Mouse (Mus musculus) myocyte (in vitro differentiated cells): ENCODE results near the gene Trim67. TPM values are rescaled to one million over a fixed set of nuclear protein-coding genes. Genes with fewer than 3 reads are reported as not detected.

Experiments
- H3K27me3 ChIP-seq: one replicate; pipeline ENCODE4 v1.6.1; 2011; ENCODE audit not compliant: control insufficient read depth, insufficient read depth, insufficient read length
- H3K36me3 ChIP-seq: one replicate; pipeline ENCODE4 v1.6.1; 2011; ENCODE audit not compliant: control insufficient read depth, insufficient read depth
- H3K4me2 ChIP-seq: one replicate; pipeline ENCODE4 v1.6.1; 2011; ENCODE audit warnings: low read depth, control low read depth
- H3K4me3 ChIP-seq: one replicate; pipeline ENCODE4 v1.5.1; 2011; ENCODE audit warnings: mild to moderate bottlenecking, control low read depth, moderate library complexity
- H3K79me2 ChIP-seq: one replicate; pipeline ENCODE4 v1.6.1; 2011; ENCODE audit not compliant: control insufficient read depth, insufficient read depth
- H3ac ChIP-seq: one replicate; pipeline ENCODE4 v1.6.1; 2011; ENCODE audit not compliant: control insufficient read depth, insufficient read length
- CEBPB ChIP-seq: IDR thresholded peaks from 2 replicates; pipeline ENCODE4 v1.6.1; 2011; ENCODE audit warnings: mild to moderate bottlenecking, moderate library complexity; ENCODE audit not compliant: poor library complexity, insufficient read depth, severe bottlenecking
- E2F4 ChIP-seq: IDR thresholded peaks from one replicate; pipeline ENCODE4 v1.6.1; 2011; ENCODE audit warnings: mild to moderate bottlenecking, control low read depth, moderate library complexity; ENCODE audit not compliant: insufficient read depth
- MAX ChIP-seq: IDR thresholded peaks from one replicate; pipeline ENCODE4 v1.6.1; 2011; ENCODE audit warnings: low read depth, mild to moderate bottlenecking, control low read depth
- MYOD1 ChIP-seq, 3 experiments: IDR thresholded peaks; one replicate each; pipeline ENCODE4 v1.6.1; 2011; ENCODE audit warnings: control low read depth in 2 of 3, low read depth in 2 of 3, mild to moderate bottlenecking in 2 of 3, moderate library complexity in 1 of 3; ENCODE audit not compliant: insufficient read length in 2 of 3, control insufficient read depth in 1 of 3
- MYOG ChIP-seq, 3 experiments: IDR thresholded peaks; one replicate each; pipeline ENCODE4 v1.6.1; 2011; ENCODE audit warnings: control low read depth in 2 of 3, low read depth in 2 of 3, mild to moderate bottlenecking in 2 of 3; ENCODE audit not compliant: insufficient read length in 2 of 3, control insufficient read depth in 1 of 3, insufficient read depth in 1 of 3
- POLR2A ChIP-seq: IDR thresholded peaks from one replicate; pipeline ENCODE4 v1.6.1; 2011; ENCODE audit warnings: low read depth, mild to moderate bottlenecking, control low read depth, moderate library complexity; ENCODE audit not compliant: insufficient read length
- POLR2AphosphoS2 ChIP-seq: IDR thresholded peaks from one replicate; pipeline ENCODE4 v1.6.1; 2011; ENCODE audit warnings: low read depth, control low read depth; ENCODE audit not compliant: insufficient read length
- REST ChIP-seq: IDR thresholded peaks from one replicate; pipeline ENCODE4 v1.6.1; 2011; ENCODE audit warnings: mild to moderate bottlenecking, control low read depth, moderate library complexity; ENCODE audit not compliant: insufficient read depth, insufficient read length
- SRF ChIP-seq: IDR thresholded peaks from one replicate; pipeline ENCODE4 v1.6.1; 2011; ENCODE audit warnings: low read depth; ENCODE audit not compliant: control insufficient read depth, insufficient read length
- TCF12 ChIP-seq: IDR thresholded peaks from one replicate; pipeline ENCODE4 v1.6.1; 2011; ENCODE audit warnings: mild to moderate bottlenecking, control low read depth; ENCODE audit not compliant: poor library complexity, insufficient read depth, severe bottlenecking
- TCF3 ChIP-seq: IDR thresholded peaks from one replicate; pipeline ENCODE4 v1.6.1; 2011; ENCODE audit warnings: low read depth, control low read depth; ENCODE audit not compliant: insufficient read length
- USF1 ChIP-seq: IDR thresholded peaks from one replicate; pipeline ENCODE4 v1.6.1; 2011; ENCODE audit warnings: low read depth, mild to moderate bottlenecking, control low read depth, moderate library complexity
- polyA plus RNA-seq: library from polyadenylated mRNA; unstranded; fragments of >200 nt; fragmentation: generic; extraction: Trizol; gene quantifications from one replicate; pipeline ENCODE4 v1.2.1, GENCODE M21; 2012; ENCODE audit warnings: missing spikeins

Trim67 gene
- polyA plus RNA-seq, 1 experiment: 0.01 TPM

DNA sequence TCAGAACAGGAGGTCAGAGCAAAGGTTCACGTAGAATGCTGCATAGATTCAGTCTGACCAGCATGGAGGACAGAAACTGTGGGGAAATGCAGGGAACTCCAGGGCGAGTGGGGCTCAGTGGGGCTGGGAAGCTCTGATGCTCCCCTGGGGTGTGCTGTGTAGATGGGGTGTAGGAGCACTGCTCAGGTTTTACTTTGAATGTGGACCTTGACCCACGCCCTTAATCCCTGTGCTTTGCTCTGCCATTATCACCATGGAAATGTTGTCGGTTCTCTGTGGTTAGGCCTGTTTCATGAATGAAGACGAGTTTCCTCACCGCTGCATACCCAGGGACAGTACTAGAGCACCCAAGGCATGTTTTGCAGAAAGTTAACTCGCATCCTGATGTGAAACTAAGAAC lies 78.6 kb downstream of the Trim67 start:
- Histone ChIP-seq H3K79me2 (peaks cover 28% of the 10 kb centered on the region), H3K27me3 (no peaks in the 10 kb centered on the region), H3K36me3 (peaks cover 28% of the 10 kb centered on the region), H3K4me2 (no peak overlapping the region), H3ac (no peak overlapping the region), H3K4me3 (no peak overlapping the region)
- TF ChIP-seq TCF12: no peak
- TF ChIP-seq MYOG (IDR thresholded peaks at IDR 0.05; ENCODE audit: control insufficient read depth in 1 of 3, insufficient read depth in 1 of 3, insufficient read length in 2 of 3, low read depth in 2 of 3): no peak
- TF ChIP-seq POLR2AphosphoS2: no peak
- TF ChIP-seq POLR2A: no peak

- Histone ChIP-seq H3ac (no peak overlapping the region), H3K27me3 (no peaks in the 10 kb centered on the region), H3K4me3 (no peak overlapping the region), H3K4me2 (no peak overlapping the region), H3K36me3 (peaks cover 28% of the 10 kb centered on the region), H3K79me2 (peaks cover 22% of the 10 kb centered on the region)
- TF ChIP-seq TCF12 (no peak), MYOG (IDR thresholded peaks at IDR 0.05; ENCODE audit: control insufficient read depth in 1 of 3, insufficient read depth in 1 of 3, insufficient read length in 2 of 3, low read depth in 2 of 3) (no peak), MYOD1 (IDR thresholded peaks at IDR 0.05; ENCODE audit: control insufficient read depth in 1 of 3, insufficient read length in 2 of 3, low read depth in 2 of 3) (no peak), MAX (no peak), REST (no peak), TCF3 (no peak), POLR2A (no peak), USF1 (no peak), E2F4 (no peak), SRF (no peak), POLR2AphosphoS2 (no peak), CEBPB (no peak)
Observed at GRCm38 (mm10) chr8:124872081-124872480, 79.2 kb downstream of the Trim67 start.

DNA sequence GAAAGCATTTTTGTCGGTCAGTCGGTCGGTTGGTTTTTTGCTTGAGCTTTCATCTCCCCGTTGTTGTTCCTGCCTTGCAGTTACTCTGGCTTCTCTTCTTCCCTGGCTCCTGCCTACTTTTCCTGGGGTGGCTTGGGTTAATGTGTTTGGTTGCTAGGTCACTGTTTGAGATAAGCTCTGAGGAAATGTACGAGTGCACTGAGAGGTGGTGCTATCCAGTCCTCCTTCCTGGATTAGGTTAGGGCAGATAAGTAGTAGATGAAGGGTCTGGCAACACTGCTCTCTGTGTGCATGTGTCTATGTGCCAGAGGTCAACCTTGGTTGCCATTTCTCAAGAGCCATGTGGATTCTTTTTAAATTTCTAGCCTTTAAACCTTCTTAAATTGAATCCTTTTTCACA lies 79.8 kb downstream of the Trim67 start:
- TF ChIP-seq POLR2A (no peak), POLR2AphosphoS2 (no peak), MAX (no peak), TCF3 (no peak), TCF12 (no peak), E2F4 (no peak), REST (no peak), CEBPB (no peak), SRF (no peak), MYOG (IDR thresholded peaks at IDR 0.05; ENCODE audit: control insufficient read depth in 1 of 3, insufficient read depth in 1 of 3, insufficient read length in 2 of 3, low read depth in 2 of 3) (no peak), MYOD1 (IDR thresholded peaks at IDR 0.05; ENCODE audit: control insufficient read depth in 1 of 3, insufficient read length in 2 of 3, low read depth in 2 of 3) (no peak), USF1 (no peak)
- Histone ChIP-seq H3K27me3 (no peaks in the 10 kb centered on the region), H3ac (no peak overlapping the region), H3K79me2 (peaks cover 17% of the 10 kb centered on the region), H3K4me2 (no peak overlapping the region), H3K36me3 (peaks cover 30% of the 10 kb centered on the region), H3K4me3 (no peak overlapping the region)

DNA sequence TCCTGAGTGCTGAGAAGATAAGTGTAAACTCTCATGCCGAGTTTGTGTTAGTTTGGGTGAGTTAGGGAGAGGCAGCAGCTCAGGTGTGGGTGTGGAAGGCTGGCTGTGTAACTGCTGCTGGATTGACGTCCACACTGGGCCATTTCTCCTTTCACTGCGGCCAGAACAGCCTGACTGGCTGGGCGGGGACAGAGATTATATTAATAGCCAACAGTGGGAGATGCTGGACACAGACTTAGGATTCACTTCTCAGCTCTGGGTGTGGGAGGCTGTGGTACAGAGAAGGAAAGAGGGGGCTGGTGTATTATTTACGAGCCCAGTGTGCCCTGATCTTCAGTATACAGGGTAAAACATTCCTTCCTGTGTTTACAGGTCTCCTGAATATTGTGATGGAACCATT lies 85.2 kb downstream of the Trim67 start:
- H3ac ChIP-seq: no peak overlapping the region
- no peaks in the 10 kb centered on the region for H3K27me3 ChIP-seq
- H3K36me3 ChIP-seq: peaks cover 37% of the 10 kb centered on the region
- H3K4me2 ChIP-seq: no peak overlapping the region
- H3K4me3 ChIP-seq: no peak overlapping the region
- TF ChIP-seq POLR2A: no peak
- TF ChIP-seq MAX: no peak
- TF ChIP-seq E2F4: no peak
- TF ChIP-seq TCF3: no peak
- TF ChIP-seq TCF12: no peak
- TF ChIP-seq SRF: no peak
- TF ChIP-seq REST: no peak
- TF ChIP-seq POLR2AphosphoS2: no peak
- no peak for TF ChIP-seq MYOG (IDR thresholded peaks at IDR 0.05; ENCODE audit: control insufficient read depth in 1 of 3, insufficient read depth in 1 of 3, insufficient read length in 2 of 3, low read depth in 2 of 3)
- no peak for TF ChIP-seq USF1
- no peak for TF ChIP-seq MYOD1 (IDR thresholded peaks at IDR 0.05; ENCODE audit: control insufficient read depth in 1 of 3, insufficient read length in 2 of 3, low read depth in 2 of 3)
- TF ChIP-seq CEBPB: no peak
- no peaks in the 10 kb centered on the region for H3K79me2 ChIP-seq

DNA sequence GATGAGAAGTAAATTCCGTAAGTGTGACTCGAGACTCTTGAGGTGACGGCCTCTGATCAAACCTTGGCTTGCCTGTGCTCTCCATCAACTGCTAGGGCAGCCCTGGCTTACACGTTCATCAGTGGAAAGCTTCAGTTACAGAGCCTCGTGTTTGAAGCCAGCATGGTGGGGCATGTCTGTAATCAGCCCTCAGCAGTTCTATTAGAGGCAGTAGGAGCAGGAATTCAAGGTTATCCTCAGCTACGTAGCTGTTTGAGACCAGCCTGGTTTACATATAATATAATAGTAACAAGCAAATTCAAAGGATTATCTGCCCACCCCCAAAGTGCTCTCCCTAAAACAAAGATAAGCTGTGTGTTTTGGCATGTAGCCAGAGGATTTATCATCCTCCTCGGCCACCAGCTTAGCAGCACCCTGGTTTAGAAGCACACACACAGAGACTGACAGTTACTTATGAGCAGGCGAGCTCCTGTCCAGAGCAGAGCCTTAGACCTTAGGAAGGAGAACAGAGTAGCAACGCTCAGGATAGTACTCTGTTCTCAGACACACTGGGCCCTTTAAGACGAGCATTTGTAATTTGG lies 86.1 kb downstream of the Trim67 start:
- H3ac ChIP-seq: no peak overlapping the region
- H3K27me3 ChIP-seq: no peaks in the 10 kb centered on the region
- no peak overlapping the region for H3K4me3 ChIP-seq
- no peak for TF ChIP-seq E2F4
- H3K4me2 ChIP-seq: no peak overlapping the region
- H3K79me2 ChIP-seq: no peaks in the 10 kb centered on the region
- peaks cover 36% of the 10 kb centered on the region for H3K36me3 ChIP-seq

Other genes with a start within 250 kb of the Trim67 start
- 0.70 TPM for gene Agt, start 223.4 kb upstream of the Trim67 start, polyA plus RNA-seq
- gene Capn9, start 217.0 kb upstream of the Trim67 start, polyA plus RNA-seq: 0.04 TPM
- 102 TPM for gene 2310022B05Rik, start 129.7 kb upstream of the Trim67 start, polyA plus RNA-seq
- gene Ttc13, start 71.1 kb upstream of the Trim67 start, polyA plus RNA-seq: 25.6 TPM
- gene Arv1, start 71.0 kb upstream of the Trim67 start, polyA plus RNA-seq: 10.0 TPM
- gene Fam89a, start 41.3 kb upstream of the Trim67 start, polyA plus RNA-seq: 0.36 TPM
- 95.4 TPM for gene Gnpat, start 69.9 kb downstream of the Trim67 start, polyA plus RNA-seq
- gene 2810004N23Rik, start 70.0 kb downstream of the Trim67 start, polyA plus RNA-seq: 27.1 TPM
- gene Exoc8, start 104.6 kb downstream of the Trim67 start, polyA plus RNA-seq: 8.8 TPM
- gene Sprtn, start 104.8 kb downstream of the Trim67 start, polyA plus RNA-seq: 13.3 TPM
- gene Egln1, start 156.2 kb downstream of the Trim67 start, polyA plus RNA-seq: 35.8 TPM
- 59.9 TPM for gene Tsnax, start 219.9 kb downstream of the Trim67 start, polyA plus RNA-seq